Mouse (Mus musculus) midbrain, embryonic 12.5 days (tissue): ENCODE data around the gene Pgbd5. TPM values are rescaled to one million over a fixed set of nuclear protein-coding genes. Genes with fewer than 3 reads are reported as not detected.

Experiments used
- ATAC-seq: fragments of 200-750 bp; cut with Nextera tagmentation; 2 replicates; pipeline ENCODE4 v1.8.0; 2017; ENCODE audit warnings: low read depth, moderate TSS enrichment, moderate library complexity; ENCODE audit not compliant: low FRiP score
- H3K27ac ChIP-seq: fragments of 300-500 bp; sonication (generic); replicated peaks from 2 replicates; pipeline ENCODE4 v1.5.1; 2016; ENCODE audit warnings: mild to moderate bottlenecking
- H3K27me3 ChIP-seq: fragments of 300-500 bp; sonication (generic); 2 replicates; pipeline ENCODE4 v1.6.1; 2016; ENCODE audit warnings: mild to moderate bottlenecking
- H3K36me3 ChIP-seq: fragments of 300-500 bp; sonication (generic); 2 replicates; pipeline ENCODE4 v1.6.1; 2016
- H3K4me1 ChIP-seq: fragments of 300-500 bp; sonication (generic); 2 replicates; pipeline ENCODE4 v1.6.1; 2016
- H3K4me2 ChIP-seq: fragments of 300-500 bp; sonication (generic); replicated peaks from 2 replicates; pipeline ENCODE4 v1.6.1; 2016; ENCODE audit warnings: mild to moderate bottlenecking, moderate library complexity
- H3K4me3 ChIP-seq: fragments of 300-500 bp; sonication (generic); 2 replicates; pipeline ENCODE4 v1.5.1; 2016; ENCODE audit warnings: mild to moderate bottlenecking
- H3K9ac ChIP-seq: fragments of 300-500 bp; sonication (generic); replicated peaks from 2 replicates; pipeline ENCODE4 v1.6.1; 2016; ENCODE audit warnings: mild to moderate bottlenecking, moderate library complexity
- H3K9me3 ChIP-seq: fragments of 300-500 bp; sonication (generic); 2 replicates; pipeline ENCODE4 v1.6.1; 2016; ENCODE audit warnings: mild to moderate bottlenecking
- WGBS: fragments of 180-500 bp; shearing (Covaris S2); methylation state at CpG from one replicate; pipeline ENCODE4 v1.1.7; 2016; 5-methylcytosine and 5-hydroxymethylcytosine counted together
- polyA plus RNA-seq: library from polyadenylated mRNA; unstranded; fragments of >200 nt; fragmentation: Nextera tagmentation; extraction: Ambion mirVana; gene quantifications from 2 replicates; pipeline ENCODE4 v1.2.1, GENCODE M21; 2016

Pgbd5 gene
- polyA plus RNA-seq, 1 experiment from 2014 or later, result 4.0 TPM

DNA sequence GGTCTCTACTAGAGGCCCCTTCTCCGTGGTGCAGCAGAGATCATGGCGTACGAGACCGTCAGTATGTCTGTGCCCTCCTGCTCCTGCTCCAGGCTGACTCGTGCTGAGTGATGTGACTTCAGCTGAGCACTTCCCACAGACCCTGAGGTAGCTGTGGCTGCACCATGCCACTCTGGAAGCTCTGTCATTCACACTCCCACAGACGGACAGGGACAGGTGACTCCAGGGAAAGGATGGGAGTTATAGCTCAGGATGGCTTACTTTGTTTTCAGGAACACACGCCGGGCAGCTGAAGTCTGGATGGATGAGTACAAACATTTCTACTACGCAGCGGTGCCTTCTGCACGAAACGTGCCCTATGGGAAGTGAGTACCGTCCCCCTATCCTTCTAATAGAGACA is 103.2 kb downstream of the Pgbd5 start:
- Histone ChIP-seq H3K9ac (no peak overlapping the region), H3K27ac (no peak overlapping the region), H3K27me3 (no peaks in the 10 kb centered on the region), H3K4me3 (no peak overlapping the region), H3K9me3 (no peaks in the 10 kb centered on the region), H3K4me1 (peaks cover 9% of the 10 kb centered on the region; the same call in 1 of the 2 replicates), H3K36me3 (peaks cover 99% of the 10 kb centered on the region), H3K4me2 (no peak overlapping the region)
- ATAC-seq, result no peak
- WGBS, result 94% methylated on average over 13 of the region's 13 CpGs

- ATAC-seq, result no peak
- no peak overlapping the region for H3K4me2 ChIP-seq
- 67% methylated on average over 11 of the region's 11 CpGs for WGBS
- no peak overlapping the region for H3K27ac ChIP-seq
- H3K4me3 ChIP-seq, result no peak overlapping the region
- H3K27me3 ChIP-seq, result no peaks in the 10 kb centered on the region
- peaks cover 86% of the 10 kb centered on the region for H3K36me3 ChIP-seq
- no peak overlapping the region for H3K9ac ChIP-seq
- H3K4me1 ChIP-seq, result peaks cover 10% of the 10 kb centered on the region
- no peaks in the 10 kb centered on the region for H3K9me3 ChIP-seq
Measured at GRCm38 (mm10) chr8:124331706-124332105, 107.8 kb downstream of the Pgbd5 start.

- no peak overlapping the region for H3K9ac ChIP-seq
- no peak overlapping the region for H3K4me3 ChIP-seq
- H3K27me3 ChIP-seq, result no peaks in the 10 kb centered on the region
- no peak overlapping the region for H3K4me2 ChIP-seq
- H3K27ac ChIP-seq, result no peak overlapping the region
- H3K4me1 ChIP-seq, result peaks cover 10% of the 10 kb centered on the region
- peaks cover 86% of the 10 kb centered on the region for H3K36me3 ChIP-seq
- H3K9me3 ChIP-seq, result no peaks in the 10 kb centered on the region
- 89% methylated on average over 3 of the region's 3 CpGs for WGBS
- ATAC-seq, result no peak
Measured at GRCm38 (mm10) chr8:124331094-124331493, 108.4 kb downstream of the Pgbd5 start.

GRCm38 (mm10) chr8:124330433-124330832 is 109.0 kb downstream of the Pgbd5 start:
- WGBS, result 60% methylated on average over 2 of the region's 3 CpGs

DNA sequence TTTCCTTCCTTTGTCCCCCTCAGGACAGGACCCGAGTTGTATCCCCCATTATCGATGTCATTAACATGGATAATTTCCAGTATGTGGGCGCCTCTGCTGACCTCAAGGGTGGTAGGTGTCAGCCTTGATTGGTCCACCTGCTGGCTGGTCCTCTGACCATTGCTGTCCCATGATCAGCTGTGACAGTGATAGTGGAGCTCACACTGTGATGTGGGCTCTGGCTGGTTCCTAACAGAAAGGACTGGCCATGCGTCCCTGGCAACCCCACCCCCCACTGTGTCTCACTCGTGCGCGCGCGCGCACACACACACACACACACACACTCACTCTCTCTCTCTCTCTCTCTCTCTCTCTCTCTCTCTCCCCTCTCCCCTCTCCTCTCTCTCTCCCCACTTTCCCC is 109.8 kb downstream of the Pgbd5 start:
- Histone ChIP-seq H3K9ac (no peak overlapping the region), H3K4me1 (peaks cover 10% of the 10 kb centered on the region), H3K4me3 (no peak overlapping the region), H3K27ac (peak overlapping the region; percentile 56; the same call in 1 of the 2 replicates), H3K36me3 (peaks cover 86% of the 10 kb centered on the region), H3K4me2 (no peak overlapping the region), H3K27me3 (no peaks in the 10 kb centered on the region), H3K9me3 (no peaks in the 10 kb centered on the region)
- peak; percentile 68; the same call in 1 of the 2 replicates for ATAC-seq
- WGBS, result 56% methylated on average over 10 of the region's 10 CpGs

More at GRCm38 (mm10) chr8:124330433-124330832, 109.0 kb downstream of the Pgbd5 start:
- Histone ChIP-seq H3K27ac (peak overlapping the region; percentile 67), H3K4me3 (no peak overlapping the region), H3K4me2 (no peak overlapping the region), H3K36me3 (peaks cover 86% of the 10 kb centered on the region), H3K27me3 (no peaks in the 10 kb centered on the region), H3K9ac (no peak overlapping the region), H3K4me1 (peaks cover 10% of the 10 kb centered on the region), H3K9me3 (no peaks in the 10 kb centered on the region)
- 0 out of 2 replicates have a peak, but pooled peaks have one; percentile 38 for ATAC-seq

DNA sequence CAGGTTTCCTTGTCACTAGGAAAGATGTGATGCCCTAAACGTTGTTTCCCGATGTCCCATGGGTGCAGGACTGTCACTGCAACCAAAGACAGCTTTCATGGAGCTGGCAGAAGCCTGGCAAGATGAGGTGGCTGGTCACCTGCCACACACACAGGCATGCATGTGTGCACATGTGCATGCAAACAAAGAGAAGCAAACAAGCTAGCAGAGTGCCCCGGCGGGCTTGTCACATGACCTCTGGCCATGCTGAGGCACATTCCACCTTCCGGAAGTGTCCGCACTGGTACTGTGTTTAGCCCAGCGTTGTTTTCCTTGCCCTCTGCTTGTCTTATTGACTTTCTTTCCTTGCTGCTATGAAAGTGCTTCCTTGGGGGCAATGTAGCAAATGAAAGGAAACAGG is 111.2 kb downstream of the Pgbd5 start:
- no peaks in the 10 kb centered on the region for H3K9me3 ChIP-seq
- WGBS, result 88% methylated on average over 7 of the region's 7 CpGs
- no peaks in the 10 kb centered on the region for H3K27me3 ChIP-seq
- no peak overlapping the region for H3K9ac ChIP-seq
- H3K27ac ChIP-seq, result no peak overlapping the region
- no peak overlapping the region for H3K4me2 ChIP-seq
- no peak overlapping the region for H3K4me3 ChIP-seq
- ATAC-seq, result no peak
- H3K4me1 ChIP-seq, result peaks cover 10% of the 10 kb centered on the region
- peaks cover 86% of the 10 kb centered on the region for H3K36me3 ChIP-seq

- Histone ChIP-seq H3K4me1 (peaks cover 12% of the 10 kb centered on the region), H3K27ac (no peak overlapping the region), H3K4me3 (no peak overlapping the region), H3K27me3 (no peaks in the 10 kb centered on the region), H3K9ac (no peak overlapping the region), H3K4me2 (no peak overlapping the region), H3K9me3 (no peaks in the 10 kb centered on the region), H3K36me3 (peaks cover 56% of the 10 kb centered on the region)
- 98% methylated on average over 14 of the region's 14 CpGs for WGBS
- ATAC-seq, result no peak
Measured at GRCm38 (mm10) chr8:124323356-124323755, 116.1 kb downstream of the Pgbd5 start.

DNA sequence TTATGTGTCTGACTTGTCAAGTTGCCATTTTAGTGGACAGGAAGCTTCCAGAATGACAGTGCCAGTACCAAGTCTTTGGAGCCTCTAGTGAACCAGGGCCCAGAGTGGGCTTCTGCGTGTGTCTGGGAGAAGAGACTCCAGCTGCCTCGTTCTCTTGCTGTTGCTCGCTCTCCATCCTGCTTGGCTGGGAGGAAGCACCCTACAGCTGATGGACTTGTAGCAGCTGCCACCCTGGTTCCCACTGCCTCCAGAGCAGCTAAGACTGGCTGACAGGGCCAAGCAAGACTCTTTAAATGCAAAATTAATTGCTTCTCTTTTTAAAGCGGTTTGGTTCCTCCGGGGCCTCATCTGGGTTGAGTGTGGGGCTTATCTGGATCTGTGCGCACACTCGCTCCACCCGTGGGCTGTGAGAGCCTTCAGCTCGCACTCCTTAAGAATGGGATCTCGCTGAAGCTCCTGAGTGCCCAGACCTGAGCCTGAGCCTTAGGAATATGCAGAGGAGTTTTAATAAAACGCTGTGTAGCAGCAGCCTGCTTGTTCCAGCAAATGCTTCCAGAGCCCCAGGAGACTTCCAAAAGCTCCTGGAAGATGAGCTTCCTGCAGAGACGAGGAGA is 118.1 kb downstream of the Pgbd5 start:
- H3K4me2 ChIP-seq, result no peak overlapping the region
- H3K4me3 ChIP-seq, result no peak overlapping the region
- H3K4me1 ChIP-seq, result peaks cover 22% of the 10 kb centered on the region
- H3K36me3 ChIP-seq, result peaks cover 36% of the 10 kb centered on the region
- H3K27me3 ChIP-seq, result no peaks in the 10 kb centered on the region
- peak overlapping the region; percentile 69 for H3K27ac ChIP-seq
- H3K9ac ChIP-seq, result no peak overlapping the region
- H3K9me3 ChIP-seq, result no peaks in the 10 kb centered on the region
- WGBS, result 57% methylated on average over 12 of the region's 12 CpGs
- ATAC-seq, result peak; percentile 52; the same call in 1 of the 2 replicates

GRCm38 (mm10) chr8:124319316-124319652 is 120.2 kb downstream of the Pgbd5 start:
- no peak overlapping the region for H3K9ac ChIP-seq
- WGBS, result 89% methylated on average over 4 of the region's 4 CpGs
- no peak overlapping the region for H3K4me2 ChIP-seq
- H3K4me1 ChIP-seq, result peaks cover 34% of the 10 kb centered on the region
- peaks cover 15% of the 10 kb centered on the region for H3K36me3 ChIP-seq
- ATAC-seq, result no peak
- no peaks in the 10 kb centered on the region for H3K27me3 ChIP-seq
- no peak overlapping the region for H3K4me3 ChIP-seq
- no peak overlapping the region for H3K27ac ChIP-seq
- H3K9me3 ChIP-seq, result no peaks in the 10 kb centered on the region

Other genes starting within 250 kb of the Pgbd5 start
- gene Galnt2, start 208.3 kb downstream of the Pgbd5 start, polyA plus RNA-seq, result 80.7 and 86.2 TPM in 2 replicates
- gene Cog2, start 81.1 kb upstream of the Pgbd5 start, polyA plus RNA-seq, result 46.6 and 48.0 TPM in 2 replicates
- 0.09 TPM in 1 of 2 replicates, not detected in the other for gene Agt, start 130.0 kb upstream of the Pgbd5 start, polyA plus RNA-seq
- 0.13 TPM in 1 of 2 replicates, not detected in the other for gene Capn9, start 136.5 kb upstream of the Pgbd5 start, polyA plus RNA-seq
- gene 2310022B05Rik, start 223.7 kb upstream of the Pgbd5 start, polyA plus RNA-seq, result 22.3 and 23.5 TPM in 2 replicates